Mouse (Mus musculus) spleen, embryonic (tissue): ENCODE results near the gene Trim39.
"Not testable (repeated sequence)": the region's sequence is repeated elsewhere in the genome, so short reads cannot be mapped to it uniquely, and the experiment has no call there.

ENCODE experiments used
- CTCF ChIA-PET: fragments of 350-600 bp; sonication (Branson Sonifier 250); formaldehyde crosslinking; loops from one replicate; lab custom pipeline; 2022; lab: Charles Lee

Trim39 gene

GRCm38 (mm10) chr17:36252250-36252876 is 19.7 kb downstream of the Trim39 start:
- CTCF ChIA-PET = interaction anchor here (0.7 kb wide), 1 partner anchor 9 kb away, joined by 3 read pairs; no protein-coding TSS in a partner anchor

GRCm38 (mm10) chr17:36248886-36249285 is 23.2 kb downstream of the Trim39 start:
- CTCF ChIA-PET = no interaction called here

GRCm38 (mm10) chr17:36245741-36246140 is 26.3 kb downstream of the Trim39 start:
- CTCF ChIA-PET = no interaction called here

GRCm38 (mm10) chr17:36244031-36244430 is 28.0 kb downstream of the Trim39 start:
- CTCF ChIA-PET = interaction anchor here (0.7 kb wide), 1 partner anchor 175 kb away, joined by 4 read pairs; no protein-coding TSS in a partner anchor

GRCm38 (mm10) chr17:36240637-36241213 is 31.3 kb downstream of the Trim39 start:
- CTCF ChIA-PET = no interaction called here

- CTCF ChIA-PET = interaction anchor here (1.0 kb wide), 1 partner anchor 9 kb away, joined by 4 read pairs; no protein-coding TSS in a partner anchor
Measured at GRCm38 (mm10) chr17:36237321-36237921, 34.6 kb downstream of the Trim39 start.

- CTCF ChIA-PET = not testable (repeated sequence)
Measured at GRCm38 (mm10) chr17:36235300-36235699, 36.7 kb downstream of the Trim39 start.

- CTCF ChIA-PET = interaction anchor here (0.5 kb wide), 1 partner anchor 9 kb away, joined by 5 read pairs; no protein-coding TSS in a partner anchor
Measured at GRCm38 (mm10) chr17:36233572-36233971, 38.5 kb downstream of the Trim39 start.

- CTCF ChIA-PET = no interaction called here
Measured at GRCm38 (mm10) chr17:36231318-36231717, 40.7 kb downstream of the Trim39 start.

GRCm38 (mm10) chr17:36229046-36229445 is 43.0 kb downstream of the Trim39 start:
- CTCF ChIA-PET = interaction anchor here (1.2 kb wide), 1 partner anchor 8 kb away, joined by 4 read pairs; no protein-coding TSS in a partner anchor

GRCm38 (mm10) chr17:36226921-36227320 is 45.1 kb downstream of the Trim39 start:
- CTCF ChIA-PET = no interaction called here

- CTCF ChIA-PET = no interaction called here
Measured at GRCm38 (mm10) chr17:36225231-36225824, 46.7 kb downstream of the Trim39 start.

GRCm38 (mm10) chr17:36224451-36224850 is 47.6 kb downstream of the Trim39 start:
- CTCF ChIA-PET = no interaction called here

GRCm38 (mm10) chr17:36218594-36219155 is 53.4 kb downstream of the Trim39 start:
- CTCF ChIA-PET = interaction anchor here (0.5 kb wide), 1 partner anchor 12 kb away, joined by 3 read pairs; no protein-coding TSS in a partner anchor

GRCm38 (mm10) chr17:36215586-36215985 is 56.5 kb downstream of the Trim39 start:
- CTCF ChIA-PET = interaction anchor here (0.6 kb wide), 1 partner anchor 303 kb away, joined by 3 read pairs; no protein-coding TSS in a partner anchor
